Mouse (Mus musculus) urinary bladder, adult 18-20 months (tissue): ENCODE data around the gene Pdcd7.
"Not testable (repeated sequence)": the region's sequence is repeated elsewhere in the genome, so short reads cannot be mapped to it uniquely, and the experiment has no call there.

Source experiments
- DNase-seq, 2 experiments: peaks; one replicate each; pipeline ENCODE4 v3.0.0; 2022; ENCODE audit warnings: low spot score in 2 of 2, mixed read lengths in 2 of 2

The Pdcd7 gene

DNA sequence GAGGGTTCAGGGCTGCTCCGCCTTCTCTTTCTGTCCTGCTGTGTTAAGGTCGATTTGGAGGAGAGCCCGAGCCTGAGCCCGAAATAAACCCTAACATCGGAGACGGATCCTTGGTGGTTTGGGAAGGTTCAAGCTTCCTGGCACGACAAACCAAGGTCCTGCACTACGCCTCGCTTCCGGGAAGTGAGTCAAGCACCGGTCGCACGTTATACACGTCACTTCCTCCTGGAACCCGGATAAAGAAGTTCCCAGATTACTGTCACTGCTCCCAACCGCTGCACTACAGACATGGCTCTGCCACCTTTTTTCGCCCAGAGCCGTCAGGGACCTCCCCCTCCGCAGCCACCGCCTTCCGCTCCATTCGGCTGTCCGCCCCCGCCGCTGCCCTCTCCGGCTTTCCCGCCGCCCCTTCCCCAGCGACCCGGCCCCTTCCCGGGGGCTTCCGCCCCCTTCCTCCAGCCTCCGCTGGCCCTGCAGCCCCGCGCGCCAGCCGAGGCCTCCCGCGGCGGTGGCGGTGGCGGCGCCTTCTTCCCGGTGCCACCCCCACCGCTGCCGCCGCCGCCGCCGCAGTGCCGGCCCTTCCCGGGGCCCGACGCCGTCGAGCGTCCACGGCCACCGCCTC is at the start of gene Pdcd7:
Gene Pdcd7, plus strand, starts transcription at position 251 of the 622 bp plus-strand sequence.
- peak; percentile 85 to 92 for DNase-seq

DNA sequence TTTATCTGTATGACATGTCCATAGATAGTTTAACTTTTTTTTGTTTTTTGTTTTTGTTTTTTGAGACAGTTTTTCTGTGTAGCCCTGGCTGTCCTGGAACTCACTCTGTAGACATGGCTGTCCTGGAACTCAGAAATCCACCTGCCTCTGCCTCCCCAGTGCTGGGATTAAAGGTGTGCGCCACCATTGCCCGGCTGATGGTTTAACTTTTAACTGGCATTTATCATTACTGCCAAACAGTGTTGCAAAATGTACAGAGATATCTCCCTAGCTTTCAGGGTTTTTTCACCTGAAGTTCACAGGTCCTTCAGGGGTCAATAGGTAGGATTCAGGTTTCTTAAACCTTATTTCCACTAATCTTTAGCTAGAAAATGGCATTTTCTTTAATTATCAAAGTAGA is 48.8 kb upstream of the Pdcd7 start:
- no peak for DNase-seq

DNA sequence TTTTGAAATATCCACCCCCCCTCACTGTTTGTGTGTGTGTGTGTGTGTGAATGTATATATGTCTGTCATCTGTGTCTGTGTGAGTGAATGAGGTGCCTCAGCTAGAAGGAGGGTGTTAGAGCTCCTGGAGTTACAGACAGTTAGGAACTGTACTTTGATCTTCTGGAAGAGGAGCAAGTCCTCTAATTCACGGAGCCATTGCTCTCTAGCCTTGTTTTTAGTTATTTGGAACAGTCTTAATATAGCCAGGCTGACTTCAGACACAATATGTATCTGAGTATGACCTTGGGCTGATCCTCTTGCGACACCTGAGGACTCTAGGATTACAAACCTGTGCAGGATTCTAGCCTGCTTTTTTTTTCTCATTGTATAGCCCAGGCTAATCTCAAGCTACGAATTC is 47.1 kb upstream of the Pdcd7 start:
- no peak for DNase-seq

DNA sequence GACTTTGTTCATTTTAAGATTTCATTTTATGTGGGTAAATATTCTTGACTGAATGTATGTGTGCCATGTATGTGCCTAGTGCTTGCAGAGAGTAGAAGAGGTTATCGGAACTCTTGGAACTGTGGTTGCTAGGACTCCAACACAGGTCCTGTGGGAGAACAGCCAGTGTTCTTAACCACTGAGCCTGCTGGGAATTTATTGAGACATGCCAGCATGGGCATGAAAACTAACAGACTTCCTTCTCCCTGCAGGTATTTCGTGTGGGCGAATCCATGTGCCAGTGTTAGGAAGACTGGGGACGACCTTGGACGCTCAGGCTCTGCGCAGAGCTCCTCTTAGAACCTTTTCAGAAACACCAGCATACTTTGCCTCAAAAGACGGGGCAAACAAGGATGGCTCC is 46.3 kb upstream of the Pdcd7 start:
- no peak for DNase-seq

DNA sequence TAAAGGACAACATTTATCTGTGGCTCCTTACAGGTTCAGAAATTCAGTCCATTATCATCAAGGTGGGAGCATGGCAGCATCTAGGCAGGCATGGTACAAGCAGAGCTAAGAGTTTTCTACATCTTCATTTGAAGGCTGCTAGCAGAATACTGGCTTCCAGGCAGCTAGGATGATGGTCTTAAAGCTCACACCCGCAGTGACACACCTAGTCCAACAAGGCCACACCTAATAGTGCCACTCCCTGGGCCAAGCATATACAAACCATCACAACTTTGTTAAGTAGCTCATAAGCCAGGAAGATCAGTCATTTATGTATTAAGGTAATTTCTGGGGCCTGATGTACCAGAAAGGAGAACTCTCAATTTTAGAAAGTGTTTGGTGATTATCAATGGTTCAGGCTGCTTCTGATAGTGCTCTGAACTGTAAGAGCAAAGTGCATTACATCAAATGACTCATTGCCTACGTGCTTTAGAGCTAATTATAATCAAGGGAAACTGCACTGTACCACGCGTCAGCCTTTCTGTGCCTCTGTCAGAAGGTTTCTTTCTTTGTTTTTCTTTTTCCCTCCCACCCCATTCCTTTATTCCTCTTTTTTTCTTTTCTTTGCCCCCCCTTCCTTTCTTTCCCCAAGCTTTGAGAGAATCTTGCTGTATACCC is 43.4 kb upstream of the Pdcd7 start:
- no peak for DNase-seq

DNA sequence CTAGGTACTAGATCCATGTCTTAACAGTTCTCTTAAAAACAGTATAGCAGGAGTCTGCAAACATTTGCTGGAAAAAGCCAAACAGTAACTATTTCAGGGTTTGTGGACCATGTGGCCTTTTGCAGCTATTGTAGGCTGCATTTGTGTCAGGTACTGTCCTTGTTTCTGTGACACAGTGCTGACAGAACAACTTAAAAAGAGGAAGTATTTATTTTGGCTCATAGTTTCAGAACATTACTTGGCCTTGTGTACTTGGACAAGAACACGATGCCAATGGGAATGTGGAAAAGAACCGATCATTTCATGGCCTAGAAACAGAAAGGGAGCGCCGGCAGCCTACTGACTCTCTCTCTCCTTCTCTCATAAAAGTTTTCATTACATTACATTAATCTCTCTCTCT is 42.3 kb upstream of the Pdcd7 start:
- DNase-seq: no peak

DNA sequence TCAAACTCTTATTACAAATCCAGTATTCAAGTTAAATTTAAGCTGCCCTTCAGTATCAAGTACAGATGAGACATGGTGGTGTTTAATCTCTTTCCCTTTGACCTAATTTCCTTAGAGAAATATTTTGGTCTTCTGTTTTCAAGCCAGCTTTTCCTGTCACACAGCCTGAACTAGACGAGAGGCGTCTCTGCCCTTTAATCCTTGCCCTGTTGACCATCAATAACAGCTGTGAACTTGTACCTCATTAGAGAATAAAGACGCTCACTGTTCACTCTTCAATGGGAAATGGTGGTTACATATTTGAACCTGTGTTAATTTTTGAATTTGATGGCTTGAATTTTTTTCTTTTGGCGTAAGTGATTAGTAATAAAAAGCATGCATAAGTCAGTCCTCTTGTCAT is 41.6 kb upstream of the Pdcd7 start:
- DNase-seq: no peak

DNA sequence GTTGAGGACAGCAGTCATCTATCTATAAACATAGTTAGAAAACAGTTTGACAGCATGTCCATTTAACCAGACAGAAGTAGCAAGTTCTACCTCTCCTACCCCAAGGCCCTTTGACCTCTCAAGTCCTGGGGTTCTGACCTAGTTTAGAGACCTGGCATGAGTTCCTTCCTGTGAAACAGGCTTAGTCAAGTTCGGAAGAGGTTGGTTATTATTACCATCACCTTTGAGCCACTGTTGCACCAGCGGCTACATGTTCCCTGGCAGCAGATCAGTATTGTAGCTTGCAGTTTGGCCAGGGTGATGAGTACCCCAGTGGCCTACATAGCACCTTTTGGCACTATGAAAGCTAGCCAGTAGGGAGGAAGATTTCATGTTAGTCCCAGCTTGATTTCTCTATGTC is 39.2 kb upstream of the Pdcd7 start:
- DNase-seq: no peak

DNA sequence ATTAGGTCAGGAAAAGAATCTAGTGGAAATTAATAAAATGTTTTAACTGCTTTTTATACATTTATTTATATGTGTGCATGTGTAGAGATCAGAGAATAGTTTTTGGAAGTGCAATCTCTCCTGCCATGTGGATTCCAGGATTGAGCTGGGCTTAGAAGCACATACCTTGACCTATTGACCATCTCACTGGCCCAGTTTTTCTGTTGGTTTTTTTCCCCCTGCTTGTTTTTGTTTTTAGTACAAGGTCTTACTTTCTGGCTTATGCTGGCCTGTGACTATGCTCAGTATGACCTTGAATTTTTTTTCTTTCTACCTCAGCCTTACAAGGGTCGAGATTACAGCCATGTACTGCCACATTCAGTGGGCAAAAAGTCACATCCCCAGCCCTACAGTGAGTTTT is 37.9 kb upstream of the Pdcd7 start:
- DNase-seq: no peak

DNA sequence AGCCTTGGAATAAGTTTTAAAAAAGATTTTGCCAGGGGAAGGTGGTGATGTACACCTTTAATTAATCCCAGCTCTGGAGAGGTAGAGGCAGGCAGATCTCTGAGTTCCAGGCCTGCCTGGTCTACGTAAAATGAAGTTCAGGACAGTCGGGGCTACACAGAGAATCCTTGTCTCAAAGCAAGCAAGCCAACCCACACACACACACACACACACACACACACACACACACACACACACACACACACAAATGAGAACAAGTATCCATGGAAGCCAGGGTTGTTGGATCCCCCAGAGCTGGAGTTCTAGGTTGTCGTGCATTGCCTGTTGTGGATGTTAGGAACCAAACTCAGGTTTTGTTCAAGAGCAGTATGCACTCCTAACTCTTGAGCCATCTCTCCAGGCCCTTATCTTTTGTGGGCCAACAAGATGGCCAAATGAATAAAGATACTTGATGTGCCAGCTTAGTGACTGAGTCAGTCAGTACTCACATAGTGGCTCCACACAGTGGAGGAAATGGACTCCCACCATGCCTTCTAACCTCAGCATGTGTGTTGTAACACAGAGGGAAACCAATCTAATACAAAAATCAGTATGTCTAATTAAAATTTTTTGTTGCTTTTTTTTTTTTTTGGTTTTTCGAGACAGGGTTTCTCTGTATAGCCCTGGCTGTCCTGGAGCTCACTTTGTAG is 33.1 kb upstream of the Pdcd7 start:
- DNase-seq: no peak

DNA sequence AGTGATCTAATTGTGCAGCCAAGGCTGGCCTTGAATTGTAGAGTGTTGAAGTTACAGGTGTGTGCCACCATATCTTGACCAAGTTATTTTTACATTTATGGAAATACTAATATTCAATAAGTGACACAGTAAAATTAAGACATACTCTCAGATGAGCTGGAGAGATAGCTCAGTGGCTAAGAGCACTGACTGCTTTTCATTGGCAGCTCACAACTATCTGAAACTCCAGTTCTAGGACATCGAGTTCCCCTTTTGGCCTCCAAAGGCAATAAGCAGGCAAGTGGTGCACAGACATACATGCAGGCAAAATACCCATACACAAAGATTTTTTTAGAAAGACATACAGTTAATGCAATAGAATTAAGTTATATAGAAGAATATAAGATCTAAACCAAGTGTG is 32.1 kb upstream of the Pdcd7 start:
- DNase-seq: no peak

DNA sequence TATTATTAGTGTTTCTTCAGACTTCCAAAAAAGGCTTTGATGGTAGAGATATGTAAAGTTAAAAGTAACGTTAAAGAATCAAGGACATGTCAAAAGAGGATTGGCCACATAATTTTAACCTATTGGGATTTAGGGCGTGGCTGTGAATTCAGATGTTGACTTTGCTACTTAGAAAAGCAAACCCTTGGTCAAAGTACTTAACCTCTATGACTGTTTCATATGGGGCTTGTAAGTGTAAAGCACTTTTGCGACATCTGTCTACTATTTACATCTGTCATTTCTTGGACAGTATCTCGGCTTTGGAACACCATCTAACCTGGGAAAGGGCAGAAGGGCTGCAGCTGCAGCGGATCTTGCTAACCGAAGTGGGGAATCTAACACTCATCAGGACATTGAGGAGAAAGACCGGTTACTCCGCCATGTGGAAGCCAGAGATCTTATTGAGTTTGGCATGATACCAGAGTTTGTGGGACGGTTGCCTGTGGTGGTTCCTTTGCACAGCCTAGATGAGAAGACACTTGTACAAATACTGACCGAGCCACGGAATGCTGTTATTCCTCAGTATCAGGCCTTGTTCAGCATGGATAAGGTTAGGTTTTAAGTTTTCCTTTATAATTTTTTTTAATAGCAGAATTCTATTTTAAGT is 23.5 kb upstream of the Pdcd7 start:
- DNase-seq: no peak

DNA sequence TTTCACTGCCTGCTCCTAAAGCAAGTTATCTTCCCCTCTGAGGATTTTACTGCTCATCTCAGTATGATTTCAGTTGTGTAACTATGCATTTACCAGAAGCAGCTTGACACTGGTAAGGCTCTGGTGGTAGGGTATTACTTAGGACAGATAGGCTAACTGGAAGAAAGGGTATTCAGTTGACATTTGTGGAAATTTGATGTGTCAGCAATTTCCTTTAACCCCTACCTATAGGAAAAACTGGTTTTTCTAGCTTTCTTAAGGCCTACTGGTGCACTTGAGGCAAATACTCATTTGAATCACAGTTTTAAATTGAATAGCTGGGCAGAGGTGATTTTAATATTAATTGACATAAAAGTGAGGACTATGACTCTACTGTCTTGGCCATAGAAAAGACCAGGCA is 19.9 kb upstream of the Pdcd7 start:
- DNase-seq: no peak

DNA sequence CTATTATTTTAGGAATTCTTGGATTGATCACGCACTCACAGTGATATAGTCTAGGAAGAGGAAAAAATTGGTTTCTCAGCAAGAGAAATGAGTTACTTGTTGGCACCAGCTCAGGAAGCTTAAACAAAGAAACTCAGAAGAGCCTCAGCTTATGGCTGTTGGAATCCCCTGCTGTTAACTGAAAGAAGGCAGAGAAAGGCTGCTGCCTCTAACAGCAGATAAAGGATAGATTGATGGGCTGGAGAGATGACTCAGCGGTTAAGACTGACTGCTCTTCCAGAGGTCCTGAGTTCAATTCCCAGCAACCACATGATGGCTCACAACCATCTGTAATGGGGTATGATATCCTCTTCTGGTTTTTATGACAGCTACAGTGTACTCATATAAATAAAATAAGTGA is 18.5 kb upstream of the Pdcd7 start:
- DNase-seq: no peak

DNA sequence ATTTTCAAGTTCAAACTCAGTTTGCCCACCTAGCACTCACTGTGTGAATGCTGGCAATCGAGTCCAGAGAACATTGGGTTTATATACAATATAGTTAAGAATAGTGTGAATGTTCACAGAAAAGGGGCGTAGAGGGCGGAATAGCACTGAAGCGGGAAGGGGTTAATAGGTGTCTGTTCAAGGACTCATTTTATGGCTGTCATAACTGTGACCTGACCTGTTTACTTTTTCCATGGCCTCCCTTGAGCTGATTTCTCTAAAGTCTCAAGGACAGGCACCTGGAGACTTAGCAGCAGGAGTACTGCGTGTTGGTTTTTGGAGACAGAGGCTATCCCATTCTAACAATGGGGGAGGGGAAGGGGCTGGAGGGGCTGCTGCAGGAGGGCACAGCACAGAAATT is 11.9 kb upstream of the Pdcd7 start:
- no peak for DNase-seq

DNA sequence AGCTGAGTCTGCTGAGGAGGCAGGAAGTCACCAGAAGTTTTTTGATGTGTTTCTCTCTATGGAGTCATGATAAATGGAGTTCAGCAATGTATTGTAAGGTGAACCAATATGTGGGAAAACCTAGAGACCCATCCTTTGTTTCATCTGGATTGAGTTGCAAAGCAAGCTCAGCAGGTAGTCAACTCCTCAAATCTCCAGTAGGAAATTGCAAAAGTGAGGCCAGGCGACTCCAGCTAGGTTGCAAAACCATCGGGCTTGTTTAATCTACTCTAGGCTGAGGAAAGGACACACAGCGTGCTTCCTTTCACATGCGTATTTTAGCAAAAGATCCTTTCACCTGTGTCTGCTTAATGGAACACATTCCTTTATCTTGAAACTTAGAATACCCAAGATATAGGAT is 6.8 kb upstream of the Pdcd7 start:
- DNase-seq: no peak

DNA sequence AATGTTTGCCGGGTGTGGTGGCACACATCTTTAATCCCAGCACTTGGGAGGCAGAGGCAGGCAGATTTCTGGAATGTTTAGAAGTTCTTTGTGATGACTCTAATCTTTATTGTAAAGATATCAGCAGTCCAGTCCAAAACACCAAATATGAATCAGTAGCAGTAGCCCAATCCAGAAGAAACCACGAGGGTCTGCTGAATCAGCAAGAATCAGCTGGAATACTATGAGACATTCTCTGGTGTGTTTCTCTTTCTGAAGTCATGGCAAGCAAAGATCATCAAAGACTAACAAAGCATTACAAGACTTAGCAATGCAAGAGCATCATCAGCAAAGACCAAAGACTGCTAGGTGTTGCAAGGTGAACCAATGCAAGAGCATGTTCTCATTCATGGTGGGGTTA is 5.5 kb upstream of the Pdcd7 start:
- DNase-seq: no peak

DNA sequence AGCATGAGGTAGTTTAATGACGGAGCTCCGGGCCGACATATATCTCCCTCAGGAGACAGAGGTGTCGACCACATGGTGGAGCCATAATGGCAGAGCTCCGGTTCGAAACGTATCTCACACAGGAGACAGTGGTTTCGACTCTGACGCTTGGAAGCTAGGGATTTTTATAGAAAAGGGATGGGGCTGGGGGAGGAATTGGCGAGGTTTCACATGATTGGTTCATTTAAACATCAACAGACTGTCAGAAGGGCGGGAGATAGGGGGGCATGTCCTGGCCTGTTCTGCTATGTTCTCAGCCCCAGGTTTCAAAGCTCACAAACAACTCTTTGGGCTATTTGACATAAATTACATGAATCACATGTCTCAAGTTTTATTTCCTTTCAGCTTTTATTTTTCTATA is 465 bp upstream of the Pdcd7 start:
- DNase-seq: not testable (repeated sequence)

DNA sequence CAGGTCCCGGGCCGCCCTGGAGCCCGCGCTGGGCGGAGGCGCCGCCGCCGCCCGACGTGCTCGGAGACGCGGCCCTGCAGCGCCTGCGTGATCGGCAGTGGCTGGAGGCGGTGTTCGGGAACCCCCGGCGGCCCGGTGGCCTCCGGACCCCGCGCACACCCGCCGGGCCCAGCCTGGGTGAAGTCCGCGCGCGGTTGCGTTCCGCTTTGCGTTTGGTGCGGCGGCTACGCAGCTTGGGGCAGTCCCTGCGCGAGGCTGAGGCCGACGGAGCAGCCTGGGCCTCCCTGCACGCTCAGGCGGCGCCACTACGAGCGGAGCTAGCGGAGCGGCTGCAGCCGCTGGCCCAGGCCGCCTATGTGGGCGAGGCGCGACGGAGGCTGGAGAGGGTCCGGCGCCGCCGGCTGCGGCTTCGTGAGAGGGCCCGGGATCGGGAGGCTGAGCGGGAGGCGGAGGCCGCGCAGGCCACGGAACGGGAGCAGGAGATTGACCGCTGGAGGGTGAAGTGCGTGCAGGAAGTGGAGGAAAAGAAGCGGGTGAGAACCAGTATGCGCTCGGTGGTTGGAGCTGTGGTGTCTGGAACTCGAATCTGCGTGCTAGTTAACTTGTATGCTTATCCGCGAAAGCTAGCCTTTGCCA is 690 bp downstream of the Pdcd7 start:
- peak in 1 of 2 experiments; percentile 53 for DNase-seq

DNA sequence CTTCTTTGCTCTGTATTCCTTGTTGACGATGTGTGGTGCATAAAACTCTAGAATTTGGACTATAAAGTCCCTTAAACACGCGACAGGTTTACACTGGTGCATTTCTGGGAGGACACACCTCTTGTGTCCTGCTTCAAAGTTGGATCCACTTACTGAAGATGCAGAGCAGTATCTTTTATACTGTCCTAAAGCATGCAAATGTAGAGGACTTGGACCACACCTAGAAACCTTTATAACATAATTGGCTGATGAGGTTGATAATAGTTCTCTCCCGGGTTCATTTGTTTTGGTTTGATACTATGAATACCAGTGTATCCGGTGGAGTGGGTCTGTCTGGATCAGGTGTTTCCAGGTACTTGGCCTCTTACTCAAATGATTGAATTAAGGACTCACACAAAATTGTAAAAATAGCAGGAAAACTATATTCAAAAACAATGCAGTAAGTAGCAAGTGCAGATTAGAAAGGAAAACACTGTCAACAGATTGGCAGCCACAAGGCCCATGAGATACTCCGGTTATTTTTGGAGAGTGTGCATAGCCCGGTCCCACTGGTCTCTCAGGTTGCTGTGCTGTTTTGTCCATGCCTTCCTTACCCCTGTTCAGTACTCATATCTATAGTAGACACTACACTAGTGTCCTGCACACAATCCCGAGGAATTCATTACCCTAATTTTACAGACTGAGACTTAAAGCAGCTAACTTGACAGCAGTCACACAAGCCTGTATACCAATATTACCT is 1.4 kb downstream of the Pdcd7 start:
- no peak for DNase-seq

DNA sequence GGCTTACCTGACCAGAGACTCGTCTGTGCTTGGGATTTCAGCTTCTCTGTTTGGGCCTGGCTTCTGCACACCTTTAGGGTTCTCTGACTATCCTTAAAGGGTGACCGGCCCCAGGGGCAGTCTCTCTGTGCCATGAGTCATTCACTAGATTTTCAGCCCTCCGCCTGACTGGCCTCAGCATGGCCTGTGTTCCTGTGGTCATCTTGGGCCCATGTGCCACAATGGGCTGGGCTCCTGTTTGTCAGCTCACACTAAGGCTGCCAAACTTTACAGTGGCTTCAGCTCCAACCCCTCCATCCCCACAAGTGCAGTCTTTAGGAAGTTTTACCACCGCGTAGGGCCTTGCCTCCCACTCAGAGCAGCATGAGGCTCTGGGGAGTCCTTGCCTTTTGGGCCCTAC is 7.3 kb downstream of the Pdcd7 start:
- no peak for DNase-seq

DNA sequence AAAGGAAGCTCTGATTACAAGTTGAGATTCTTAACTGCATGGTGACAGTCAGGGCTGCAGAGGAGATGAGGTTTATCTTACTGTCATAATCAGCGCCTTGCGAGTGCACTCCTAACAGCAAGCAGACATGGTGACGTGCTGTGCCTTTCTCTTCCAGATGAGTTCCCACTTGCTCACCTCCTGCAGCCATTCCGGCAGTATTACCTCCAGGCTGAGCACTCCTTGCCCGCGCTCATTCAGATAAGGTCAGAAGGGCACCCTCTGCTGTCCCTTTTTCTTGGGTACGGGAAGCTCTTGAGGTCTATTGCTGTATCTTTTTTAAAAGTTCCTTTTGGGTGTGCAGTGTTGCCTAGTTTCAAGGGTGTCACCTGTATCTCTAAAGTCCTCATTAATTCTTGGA is 10.7 kb downstream of the Pdcd7 start:
- no peak for DNase-seq
